Mouse (Mus musculus) lung, adult 18-20 months (tissue): Measurements from ENCODE around the gene Mrpl33.

Experiments
- DNase-seq, 2 experiments: peaks; one replicate each; pipeline ENCODE4 v3.0.0; 2022; ENCODE audit warnings: mixed read lengths in 2 of 2

The Mrpl33 gene

GRCm38 (mm10) chr5:31699397-31699796, 102.7 kb downstream of the Mrpl33 start:
- no peak for DNase-seq

GRCm38 (mm10) chr5:31704971-31705370, 108.2 kb downstream of the Mrpl33 start:
- no peak for DNase-seq

GRCm38 (mm10) chr5:31706826-31707225, 110.1 kb downstream of the Mrpl33 start:
- no peak for DNase-seq

GRCm38 (mm10) chr5:31709389-31709788, 112.7 kb downstream of the Mrpl33 start:
- DNase-seq: no peak

- no peak for DNase-seq
Measured at GRCm38 (mm10) chr5:31713280-31713711, 116.6 kb downstream of the Mrpl33 start.

GRCm38 (mm10) chr5:31713841-31714264, 117.1 kb downstream of the Mrpl33 start:
- DNase-seq: no peak
